Mouse (Mus musculus) heart, embryonic 15.5 days (tissue): ENCODE results near the gene Catsper3. TPM values are rescaled to one million over a fixed set of nuclear protein-coding genes. Genes with fewer than 3 reads are reported as not detected.

Source experiments
- ATAC-seq: fragments of 200-750 bp; cut with Nextera tagmentation; replicated peaks from 2 replicates; pipeline ENCODE4 v1.8.0; 2017; ENCODE audit warnings: low read depth, moderate TSS enrichment; ENCODE audit not compliant: insufficient number of reproducible peaks, insufficient read depth, low FRiP score
- H3K27ac ChIP-seq: fragments of 300-500 bp; sonication (generic); 2 replicates; pipeline ENCODE4 v1.5.1; 2015; ENCODE audit warnings: mild to moderate bottlenecking, inconsistent platforms
- H3K27me3 ChIP-seq: fragments of 300-500 bp; sonication (generic); 2 replicates; pipeline ENCODE4 v1.6.1; 2015; ENCODE audit warnings: inconsistent platforms
- H3K36me3 ChIP-seq: fragments of 300-500 bp; sonication (generic); 2 replicates; pipeline ENCODE4 v1.6.1; 2015; ENCODE audit warnings: mild to moderate bottlenecking, inconsistent platforms
- H3K4me1 ChIP-seq: fragments of 300-500 bp; sonication (generic); replicated peaks from 2 replicates; pipeline ENCODE4 v1.6.1; 2015; ENCODE audit warnings: inconsistent platforms
- H3K4me2 ChIP-seq: fragments of 300-500 bp; sonication (generic); 2 replicates; pipeline ENCODE4 v1.6.1; 2015; ENCODE audit warnings: inconsistent platforms, mild to moderate bottlenecking, moderate library complexity
- H3K4me3 ChIP-seq: fragments of 300-500 bp; sonication (generic); 2 replicates; pipeline ENCODE4 v1.5.1; 2015; ENCODE audit warnings: mild to moderate bottlenecking, inconsistent platforms
- H3K9ac ChIP-seq: fragments of 300-500 bp; sonication (generic); 2 replicates; pipeline ENCODE4 v1.6.1; 2015; ENCODE audit warnings: mild to moderate bottlenecking, inconsistent platforms
- H3K9me3 ChIP-seq: fragments of 300-500 bp; sonication (generic); replicated peaks from 2 replicates; pipeline ENCODE4 v1.6.1; 2016; ENCODE audit warnings: inconsistent platforms
- WGBS: fragments of 180-500 bp; shearing (Covaris S2); methylation state at CpG from one replicate; pipeline ENCODE4 v1.1.7; 2015; ENCODE audit warnings: mixed read lengths; 5-methylcytosine and 5-hydroxymethylcytosine counted together
- polyA plus RNA-seq: library from polyadenylated mRNA; unstranded; fragments of >200 nt; fragmentation: Nextera tagmentation; extraction: Ambion mirVana; gene quantifications from 2 replicates; pipeline ENCODE4 v1.2.1, GENCODE M21; 2015

The Catsper3 gene
- polyA plus RNA-seq, 1 experiment from 2014 or later = not detected

DNA sequence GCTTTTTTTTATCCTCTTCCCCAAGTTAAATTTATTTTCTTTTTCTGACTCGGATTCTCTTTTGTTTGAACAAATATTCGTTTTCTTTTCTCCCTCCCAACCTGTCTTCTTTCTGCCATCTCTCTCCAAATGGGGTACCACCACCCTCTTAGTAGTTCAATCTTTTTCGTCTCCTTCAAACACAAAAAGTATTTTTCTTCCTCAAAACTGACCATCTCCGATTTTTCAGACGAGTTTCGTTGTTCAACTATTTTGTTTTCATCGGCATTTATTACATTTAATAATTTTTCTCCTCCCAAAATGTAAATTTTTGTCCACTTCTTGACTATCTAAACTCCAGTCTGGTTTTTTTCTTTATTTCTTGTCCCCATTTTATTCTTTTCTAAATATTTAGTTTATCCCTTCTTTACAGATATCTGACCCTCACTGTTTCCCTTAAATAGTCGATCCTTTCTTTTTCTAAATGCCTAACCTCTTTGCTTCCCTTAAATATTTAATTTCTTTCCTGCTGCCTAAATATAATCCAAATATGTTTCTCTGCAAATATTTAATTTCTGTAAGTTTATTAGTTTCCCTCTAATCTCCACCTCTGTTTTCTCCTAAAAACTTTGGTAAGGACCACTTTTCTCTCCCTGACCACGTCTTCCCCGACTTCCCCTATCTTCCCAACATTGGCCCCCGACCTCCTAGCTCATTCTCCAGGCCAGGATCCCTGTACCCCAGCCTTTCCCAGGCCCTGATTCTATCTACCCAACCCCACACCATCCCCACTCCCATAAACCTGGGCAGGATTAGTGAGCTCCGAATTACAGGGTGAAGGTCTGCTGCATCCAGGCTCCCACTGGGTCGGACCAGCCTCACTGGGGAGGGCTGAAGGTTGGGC, 42.7 kb downstream of the Catsper3 start:
- no peak for ATAC-seq
- Histone ChIP-seq H3K27ac (no peak overlapping the region), H3K27me3 (peaks cover 93% of the 10 kb centered on the region), H3K9ac (no peak overlapping the region), H3K9me3 (no peaks in the 10 kb centered on the region), H3K4me3 (no peak overlapping the region), H3K4me2 (no peak overlapping the region), H3K36me3 (no peaks in the 10 kb centered on the region), H3K4me1 (peaks cover 42% of the 10 kb centered on the region)
- 7% methylated on average over 13 of the region's 13 CpGs for WGBS

GRCm38 (mm10) chr13:55827679-55828140, 43.3 kb downstream of the Catsper3 start:
- H3K27me3 ChIP-seq = peaks cover 93% of the 10 kb centered on the region

DNA sequence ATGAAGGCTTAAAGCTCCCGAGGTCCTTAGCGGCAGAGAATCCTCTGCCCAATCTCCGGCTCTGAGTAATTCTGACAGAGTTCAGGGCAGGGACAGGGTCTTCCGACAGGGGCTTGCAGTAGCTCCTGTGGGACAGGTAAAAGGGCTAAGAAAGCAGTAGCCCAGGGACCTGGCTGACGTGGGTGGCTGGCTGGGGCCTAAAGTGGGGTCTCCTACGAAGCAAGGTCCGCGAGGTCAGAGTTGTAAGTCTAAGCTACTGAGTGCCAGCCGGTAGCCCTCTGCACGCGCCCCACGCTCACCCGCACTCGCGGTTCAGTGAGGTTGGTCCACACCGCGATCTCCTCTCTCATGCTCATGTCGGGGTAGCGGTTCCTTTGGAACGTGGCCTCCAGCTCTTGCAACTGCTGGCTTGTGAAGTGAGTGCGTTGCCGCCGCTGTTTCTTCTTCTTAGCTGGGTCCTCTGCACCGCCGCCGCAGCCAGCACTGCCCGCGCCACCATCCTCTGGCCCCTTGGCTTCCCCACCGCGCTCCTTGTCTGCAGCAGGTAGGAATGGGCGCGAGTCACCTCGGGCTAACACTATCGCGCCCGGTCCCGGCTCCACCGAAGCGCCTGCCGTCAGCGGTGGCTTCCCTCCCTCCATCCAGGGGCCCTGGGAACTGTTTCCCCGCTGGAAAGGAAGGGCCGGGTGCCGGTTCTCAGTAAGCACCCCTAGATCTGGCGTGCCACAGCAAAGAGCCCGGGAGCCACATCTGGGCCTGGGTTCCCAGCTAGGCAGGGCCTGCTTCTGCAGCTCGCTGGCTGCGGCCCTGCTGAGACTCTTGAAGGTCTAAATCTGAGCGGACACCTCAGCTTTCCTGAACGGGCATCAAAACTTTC, 44.0 kb downstream of the Catsper3 start:
- no peak for ATAC-seq
- Histone ChIP-seq H3K27me3 (peaks cover 93% of the 10 kb centered on the region), H3K4me2 (peak overlapping the region; percentile 21), H3K9ac (no peak overlapping the region), H3K27ac (no peak overlapping the region), H3K36me3 (no peaks in the 10 kb centered on the region), H3K9me3 (no peaks in the 10 kb centered on the region), H3K4me3 (peak overlapping the region; percentile 3), H3K4me1 (peaks cover 42% of the 10 kb centered on the region)
- WGBS = 3% methylated on average over 50 of the region's 50 CpGs

More at GRCm38 (mm10) chr13:55827679-55828140, 43.3 kb downstream of the Catsper3 start:
- no peak overlapping the region for H3K27ac ChIP-seq
- H3K9ac ChIP-seq = no peak overlapping the region
- H3K36me3 ChIP-seq = no peaks in the 10 kb centered on the region
- WGBS = 3% methylated on average over 6 of the region's 6 CpGs
- peak overlapping the region; percentile 21 for H3K4me2 ChIP-seq
- no peak for ATAC-seq
- peak overlapping the region; percentile 3 for H3K4me3 ChIP-seq
- H3K9me3 ChIP-seq = no peaks in the 10 kb centered on the region
- H3K4me1 ChIP-seq = peaks cover 42% of the 10 kb centered on the region

DNA sequence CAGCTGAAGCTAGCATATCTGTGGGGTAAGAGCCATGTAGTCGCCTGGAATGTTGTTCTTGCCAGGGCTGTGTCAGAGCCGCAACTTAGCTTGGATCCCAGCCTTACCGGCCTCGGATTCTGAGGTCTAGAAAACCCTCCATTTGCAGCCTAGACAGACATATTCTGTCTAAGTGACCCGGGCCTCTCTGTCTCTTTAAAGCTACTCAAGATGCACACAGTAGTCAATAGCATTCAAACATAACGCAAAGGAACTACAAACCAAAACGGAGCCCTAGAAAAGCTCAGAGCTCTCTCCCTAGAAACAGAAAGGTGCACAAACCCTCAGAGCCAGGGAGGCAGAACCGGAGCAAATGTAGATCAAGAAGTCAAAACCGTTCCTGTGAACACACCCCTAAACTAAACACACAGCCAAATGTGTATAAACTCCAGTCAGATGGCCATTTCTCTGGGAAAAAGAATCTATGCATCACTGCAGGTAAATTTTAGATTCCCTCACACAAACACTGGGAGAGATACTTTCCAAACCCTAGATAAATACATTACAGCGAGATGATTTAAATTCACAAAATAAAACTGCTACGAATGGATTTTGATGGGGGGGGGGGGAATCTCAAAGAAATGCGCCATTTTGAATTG, 44.8 kb downstream of the Catsper3 start:
- no peaks in the 10 kb centered on the region for H3K36me3 ChIP-seq
- ATAC-seq = no peak
- H3K4me3 ChIP-seq = no peak overlapping the region
- H3K27me3 ChIP-seq = peaks cover 93% of the 10 kb centered on the region
- WGBS = 12% methylated on average over 12 of the region's 12 CpGs
- H3K27ac ChIP-seq = no peak overlapping the region
- H3K9me3 ChIP-seq = no peaks in the 10 kb centered on the region
- H3K9ac ChIP-seq = no peak overlapping the region
- no peak overlapping the region for H3K4me2 ChIP-seq
- peaks cover 42% of the 10 kb centered on the region for H3K4me1 ChIP-seq

GRCm38 (mm10) chr13:55830081-55830832, 45.9 kb downstream of the Catsper3 start:
- Histone ChIP-seq H3K36me3 (no peaks in the 10 kb centered on the region), H3K4me3 (peak overlapping the region; percentile 38), H3K9ac (no peak overlapping the region), H3K4me1 (peaks cover 40% of the 10 kb centered on the region), H3K27ac (no peak overlapping the region), H3K27me3 (peaks cover 93% of the 10 kb centered on the region), H3K4me2 (peak overlapping the region; percentile 56), H3K9me3 (no peaks in the 10 kb centered on the region)
- ATAC-seq = no peak
- 1% methylated on average over 48 of the region's 48 CpGs for WGBS

GRCm38 (mm10) chr13:55830833-55831721, 46.7 kb downstream of the Catsper3 start:
- no peak overlapping the region for H3K27ac ChIP-seq
- H3K36me3 ChIP-seq = no peaks in the 10 kb centered on the region
- H3K9me3 ChIP-seq = no peaks in the 10 kb centered on the region
- ATAC-seq = no peak
- peaks cover 93% of the 10 kb centered on the region for H3K27me3 ChIP-seq
- no peak overlapping the region for H3K9ac ChIP-seq
- WGBS = under 1% methylated on average over 42 of the region's 82 CpGs
- peak overlapping the region; percentile 56 for H3K4me2 ChIP-seq
- peak overlapping the region; percentile 38 for H3K4me3 ChIP-seq
- H3K4me1 ChIP-seq = peaks cover 41% of the 10 kb centered on the region

DNA sequence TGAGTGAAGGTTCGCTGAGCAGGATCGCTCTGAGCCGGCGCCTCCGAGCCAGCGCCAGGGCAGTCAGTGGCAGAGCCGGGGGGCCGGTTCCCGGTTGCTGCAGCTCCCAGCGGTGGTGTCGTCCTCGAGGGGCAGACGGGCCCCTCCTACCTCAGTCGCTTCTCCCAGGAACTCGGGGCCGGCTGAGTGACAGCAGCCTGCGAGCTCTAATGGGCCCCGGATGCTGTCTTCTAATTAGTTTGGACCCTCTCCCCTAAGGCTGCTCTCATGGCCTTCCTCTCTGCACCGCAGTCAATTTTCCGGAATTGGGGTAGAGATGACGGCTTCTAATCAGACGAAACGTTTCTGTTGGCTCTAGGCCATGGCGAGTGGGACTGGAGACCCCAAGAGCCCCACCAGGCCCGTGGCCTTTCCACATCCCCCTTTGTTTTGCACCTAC, 47.4 kb downstream of the Catsper3 start:
- no peaks in the 10 kb centered on the region for H3K9me3 ChIP-seq
- ATAC-seq = no peak
- H3K4me2 ChIP-seq = peak overlapping the region; percentile 56
- WGBS = 5% methylated on average over 25 of the region's 25 CpGs
- H3K27ac ChIP-seq = no peak overlapping the region
- no peaks in the 10 kb centered on the region for H3K36me3 ChIP-seq
- H3K4me1 ChIP-seq = peaks cover 38% of the 10 kb centered on the region
- H3K27me3 ChIP-seq = peaks cover 94% of the 10 kb centered on the region
- no peak overlapping the region for H3K9ac ChIP-seq
- H3K4me3 ChIP-seq = peak overlapping the region; percentile 38

DNA sequence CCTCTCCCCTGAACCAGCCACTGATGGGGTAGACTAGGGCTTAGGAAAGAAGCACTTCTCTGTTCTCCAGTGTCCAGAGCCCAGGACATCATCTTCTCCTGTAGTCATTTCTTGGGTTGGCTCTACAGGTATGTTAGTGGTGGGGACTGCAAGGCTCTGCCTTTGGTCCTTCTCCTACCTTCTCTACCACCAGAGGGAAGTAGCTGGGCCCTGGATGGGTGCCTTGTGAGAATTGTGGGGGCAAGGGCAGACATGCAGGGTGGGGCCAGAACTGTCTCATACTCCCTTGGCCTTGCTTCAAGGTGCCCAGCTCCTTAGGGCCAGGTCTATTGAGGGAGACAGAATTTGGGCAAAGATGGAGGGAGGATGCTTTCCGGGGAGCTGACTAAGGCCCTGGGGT, 48.2 kb downstream of the Catsper3 start:
- Histone ChIP-seq H3K4me2 (no peak overlapping the region), H3K4me3 (no peak overlapping the region), H3K4me1 (peaks cover 38% of the 10 kb centered on the region), H3K27ac (no peak overlapping the region), H3K36me3 (no peaks in the 10 kb centered on the region), H3K9me3 (no peaks in the 10 kb centered on the region), H3K27me3 (peaks cover 98% of the 10 kb centered on the region), H3K9ac (no peak overlapping the region)
- no peak for ATAC-seq
- WGBS = 39% methylated on average over 1 of the region's 1 CpGs

DNA sequence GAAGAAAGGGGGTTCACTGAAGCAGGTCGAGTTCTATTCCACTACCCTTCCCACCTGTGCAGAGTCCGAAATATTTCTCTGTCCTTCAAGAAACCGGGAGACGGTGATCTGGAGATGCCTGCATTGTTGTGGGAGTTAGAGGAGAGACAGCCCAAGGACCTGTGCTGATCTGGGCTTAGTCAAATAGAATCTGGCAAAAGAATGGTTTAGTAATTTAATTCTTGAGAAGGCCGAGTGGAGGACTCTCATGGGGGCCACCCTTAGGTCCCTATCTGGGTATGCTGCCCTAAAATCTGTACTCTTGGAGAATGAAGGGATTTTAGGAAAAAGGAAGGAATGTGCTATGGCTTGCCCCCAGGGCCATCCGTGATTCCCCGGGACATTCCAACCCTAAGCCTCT, 49.6 kb downstream of the Catsper3 start:
- Histone ChIP-seq H3K4me2 (no peak overlapping the region), H3K9ac (no peak overlapping the region), H3K4me1 (peaks cover 29% of the 10 kb centered on the region), H3K27ac (no peak overlapping the region), H3K9me3 (no peaks in the 10 kb centered on the region; the same call in 1 of the 2 replicates), H3K36me3 (no peaks in the 10 kb centered on the region), H3K4me3 (no peak overlapping the region), H3K27me3 (peaks cover 98% of the 10 kb centered on the region)
- 10% methylated on average over 7 of the region's 7 CpGs for WGBS
- ATAC-seq = no peak

DNA sequence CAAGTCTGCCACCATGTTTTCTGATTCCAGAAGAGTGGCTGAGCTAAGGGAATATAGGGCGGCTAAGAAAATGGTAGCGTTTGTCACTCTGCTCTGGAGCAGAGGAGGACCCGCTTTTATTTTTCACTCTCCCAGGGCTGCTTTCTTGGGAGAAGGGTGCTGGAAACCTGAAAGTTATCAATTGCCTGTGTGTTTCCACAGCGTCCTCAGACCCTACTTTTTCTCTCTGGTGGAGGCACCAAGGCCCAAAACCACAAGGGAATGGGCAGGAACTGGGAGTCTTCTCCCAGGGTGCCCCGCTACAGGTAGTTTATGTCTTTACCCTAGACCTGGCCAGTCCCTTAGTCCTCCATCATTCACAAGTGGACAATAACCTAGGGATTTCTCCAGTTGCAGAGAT, 50.3 kb downstream of the Catsper3 start:
- H3K4me2 ChIP-seq = no peak overlapping the region
- 7% methylated on average over 5 of the region's 5 CpGs for WGBS

More for the DNA sequence above, 50.3 kb downstream of the Catsper3 start:
- H3K9me3 ChIP-seq = no peaks in the 10 kb centered on the region; the same call in 1 of the 2 replicates
- H3K9ac ChIP-seq = no peak overlapping the region
- peaks cover 29% of the 10 kb centered on the region for H3K4me1 ChIP-seq
- no peak overlapping the region for H3K27ac ChIP-seq
- H3K27me3 ChIP-seq = peaks cover 100% of the 10 kb centered on the region
- no peaks in the 10 kb centered on the region for H3K36me3 ChIP-seq
- ATAC-seq = no peak
- H3K4me3 ChIP-seq = no peak overlapping the region
